Comparison of ENCODE assay signal across 8 mouse cellular contexts in genomic region chrX:136868061-136869040, GRCm38 (mm10). TPM values are rescaled to one million over a fixed set of nuclear protein-coding genes. Genes with fewer than 3 reads are reported as not detected.
DNase-seq lines count a peak whose midpoint lies in the region; ATAC-seq and TF ChIP-seq lines count a peak whose summit lies in the region.

Gene Rab9b, minus strand, starts transcription at chrX:136868755.

- peak within 1 kb of the TSS; percentile 46 to 64 for H3K4me3 ChIP-seq in heart, embryonic 14.5 days (ENCODE audit: control insufficient read depth in 1 of 2, insufficient read depth in 1 of 2, low read depth in 1 of 2, low read length in 2 of 2)
- peak within 1 kb of the TSS; percentile 44 for H3K4me3 ChIP-seq in forebrain, embryonic 11.5 days (ENCODE audit: low read depth, low read length)
- H3K4me3 ChIP-seq in intestine, embryonic 14.5 days (ENCODE audit: low read depth, low read length) = peak within 1 kb of the TSS; percentile 40
- H3K4me3 ChIP-seq in limb, embryonic 12.5 days (replicated peaks) = peak within 1 kb of the TSS; percentile 49
- H3K4me3 ChIP-seq in neural tube, embryonic 12.5 days = peak within 1 kb of the TSS; percentile 50

- TF ChIP-seq CTCF in brain, embryonic 14.5 days (IDR thresholded peaks at IDR 0.05; ENCODE audit: borderline replicate concordance, extremely low read depth, insufficient read depth, insufficient read length) = no peak

- peak; percentile 27 for TF ChIP-seq POLR2A in brain, embryonic 14.5 days (IDR thresholded peaks at IDR 0.05; ENCODE audit: borderline replicate concordance, extremely low read depth, insufficient read depth, insufficient read length, poor library complexity, severe bottlenecking)

- no peaks in the 10 kb centered on the region for H3K4me1 ChIP-seq in heart, embryonic 14.5 days (ENCODE audit: control insufficient read depth in 2 of 2, insufficient read depth in 2 of 2, low read length in 2 of 2)
- no peaks in the 10 kb centered on the region for H3K4me1 ChIP-seq in forebrain, embryonic 11.5 days (replicated peaks; ENCODE audit: control insufficient read depth, insufficient read depth, low read length)
- no peaks in the 10 kb centered on the region for H3K4me1 ChIP-seq in intestine, embryonic 14.5 days (replicated peaks; ENCODE audit: control insufficient read depth, insufficient read depth, low read length)
- H3K4me1 ChIP-seq in limb, embryonic 12.5 days (replicated peaks) = no peaks in the 10 kb centered on the region
- H3K4me1 ChIP-seq in neural tube, embryonic 12.5 days = no peaks in the 10 kb centered on the region

- no peaks in the 10 kb centered on the region for H3K27me3 ChIP-seq in heart, embryonic 14.5 days (ENCODE audit: control insufficient read depth, insufficient read depth, low read length)
- H3K27me3 ChIP-seq in forebrain, embryonic 11.5 days (ENCODE audit: control insufficient read depth, insufficient read depth, low read length) = no peaks in the 10 kb centered on the region; the same call in 1 of the 2 replicates
- 0 out of 2 replicates have a peak, but pooled peaks cover 5% of the 10 kb centered on the region for H3K27me3 ChIP-seq in intestine, embryonic 14.5 days (replicated peaks; ENCODE audit: control insufficient read depth, insufficient read depth, low read length)
- H3K27me3 ChIP-seq in limb, embryonic 12.5 days = peaks cover 20% of the 10 kb centered on the region
- no peaks in the 10 kb centered on the region for H3K27me3 ChIP-seq in neural tube, embryonic 12.5 days (replicated peaks)

- peak within 1 kb of the TSS; percentile 74 for H3K4me2 ChIP-seq in heart, embryonic 14.5 days (ENCODE audit: low read length)
- H3K4me2 ChIP-seq in forebrain, embryonic 11.5 days (ENCODE audit: low read depth, low read length, severe bottlenecking) = peak within 1 kb of the TSS; percentile 60
- H3K4me2 ChIP-seq in intestine, embryonic 14.5 days (ENCODE audit: low read length) = peak within 1 kb of the TSS; percentile 67
- H3K4me2 ChIP-seq in limb, embryonic 12.5 days = peak within 1 kb of the TSS; percentile 71
- peak within 1 kb of the TSS; percentile 61 for H3K4me2 ChIP-seq in neural tube, embryonic 12.5 days (replicated peaks)

- H3K27ac ChIP-seq in heart, embryonic 14.5 days (replicated peaks in 1 of 2; ENCODE audit: control insufficient read depth in 1 of 2, insufficient read depth in 1 of 2, low read depth in 2 of 2, low read length in 2 of 2) = no peak within 1 kb of the TSS
- H3K27ac ChIP-seq in forebrain, embryonic 11.5 days (ENCODE audit: low read depth, low read length) = no peak within 1 kb of the TSS
- H3K27ac ChIP-seq in intestine, embryonic 14.5 days (ENCODE audit: low read depth) = no peak within 1 kb of the TSS
- no peak within 1 kb of the TSS for H3K27ac ChIP-seq in limb, embryonic 12.5 days
- H3K27ac ChIP-seq in neural tube, embryonic 12.5 days = no peak within 1 kb of the TSS

- no peaks in the 10 kb centered on the region for H3K9me3 ChIP-seq in heart, embryonic 14.5 days (ENCODE audit: control insufficient read depth, low read length)
- no peaks in the 10 kb centered on the region for H3K9me3 ChIP-seq in forebrain, embryonic 11.5 days (ENCODE audit: control insufficient read depth, low read length)
- H3K9me3 ChIP-seq in intestine, embryonic 14.5 days (ENCODE audit: control insufficient read depth, low read length) = no peaks in the 10 kb centered on the region
- no peaks in the 10 kb centered on the region for H3K9me3 ChIP-seq in limb, embryonic 12.5 days
- H3K9me3 ChIP-seq in neural tube, embryonic 12.5 days = no peaks in the 10 kb centered on the region

- 14% methylated on average over 34 of the region's 36 CpGs for WGBS in heart, embryonic 14.5 days
- WGBS in forebrain, embryonic 11.5 days = 14% methylated on average over 27 of the region's 36 CpGs
- WGBS in intestine, embryonic 14.5 days = 17% methylated on average over 20 of the region's 36 CpGs
- WGBS in limb, embryonic 12.5 days = 18% methylated on average over 36 of the region's 36 CpGs
- WGBS in neural tube, embryonic 12.5 days = 21% methylated on average over 22 of the region's 36 CpGs

- H3K9ac ChIP-seq in heart, embryonic 14.5 days (ENCODE audit: low read length) = peak within 1 kb of the TSS; percentile 55; the same call in 1 of the 2 replicates
- H3K9ac ChIP-seq in forebrain, embryonic 11.5 days (ENCODE audit: low read length) = peak within 1 kb of the TSS; percentile 35; the same call in 1 of the 2 replicates
- no peak within 1 kb of the TSS for H3K9ac ChIP-seq in intestine, embryonic 14.5 days (ENCODE audit: low read length)
- peak within 1 kb of the TSS; percentile 42 for H3K9ac ChIP-seq in limb, embryonic 12.5 days (replicated peaks)
- peak within 1 kb of the TSS; percentile 56 for H3K9ac ChIP-seq in neural tube, embryonic 12.5 days

- no peak for DNase-seq in heart, adult 9 months (ENCODE audit: low spot score in 2 of 2)
- DNase-seq in brain, embryonic 14.5 days (ENCODE audit: low read depth) = peak; percentile 79
- peak; percentile 60 for DNase-seq in forebrain, embryonic 11.5 days (ENCODE audit: low spot score)
- peak; percentile 55 for DNase-seq in intestine, embryonic 14.5 days (ENCODE audit: low spot score)

- H3K36me3 ChIP-seq in heart, embryonic 14.5 days (ENCODE audit: control insufficient read depth, insufficient read depth, low read length) = no peaks in the 10 kb centered on the region
- no peaks in the 10 kb centered on the region for H3K36me3 ChIP-seq in forebrain, embryonic 11.5 days (ENCODE audit: control insufficient read depth, insufficient read depth, low read length)
- H3K36me3 ChIP-seq in intestine, embryonic 14.5 days (ENCODE audit: control insufficient read depth, insufficient read depth, low read length) = no peaks in the 10 kb centered on the region
- no peaks in the 10 kb centered on the region for H3K36me3 ChIP-seq in limb, embryonic 12.5 days
- H3K36me3 ChIP-seq in neural tube, embryonic 12.5 days = no peaks in the 10 kb centered on the region

- ATAC-seq in heart, embryonic 14.5 days (ENCODE audit: insufficient number of reproducible peaks, insufficient read depth, low FRiP score, low read depth) = no peak
- ATAC-seq in forebrain, embryonic 11.5 days (replicated peaks; ENCODE audit: low FRiP score) = peak; percentile 90
- peak; percentile 55; the same call in 1 of the 2 replicates for ATAC-seq in intestine, embryonic 14.5 days (replicated peaks; ENCODE audit: low FRiP score, low TSS enrichment, low read depth)
- ATAC-seq in limb, embryonic 12.5 days (ENCODE audit: insufficient number of reproducible peaks, insufficient read depth, low FRiP score, low TSS enrichment, low read depth) = peak; percentile 82
- peak; percentile 96 for ATAC-seq in neural tube, embryonic 12.5 days (ENCODE audit: low FRiP score, low read depth)
- no peak for ATAC-seq in inflammation-experienced regulatory T-cells, adult 6 months

RNA-seq across cellular contexts. Expression of gene Rab9b, which starts in this region (rescaled TPM):
- polyA plus RNA-seq in heart, embryonic 14.5 days (2014; fragmentation: Nextera tagmentation; extraction: Ambion mirVana) = 0.27 and 0.57 TPM in 2 replicates
- 6.7 and 13.7 TPM in 2 replicates for polyA plus RNA-seq in brain, embryonic 14.5 days (2012; rRNA removed)
- polyA plus RNA-seq in forebrain, embryonic 11.5 days (2014; fragmentation: Nextera tagmentation; extraction: Ambion mirVana) = 2.1 and 2.4 TPM in 2 replicates
- polyA plus RNA-seq in intestine, embryonic 14.5 days (2014; fragmentation: Nextera tagmentation; extraction: Ambion mirVana) = 0.53 and 0.77 TPM in 2 replicates
- polyA plus RNA-seq in limb, embryonic 12.5 days (2016; fragmentation: Nextera tagmentation; extraction: Ambion mirVana) = 0.35 and 0.39 TPM in 2 replicates
- 8.4 and 10.5 TPM in 2 replicates for polyA plus RNA-seq in neural tube, embryonic 12.5 days (2016; fragmentation: Nextera tagmentation; extraction: Ambion mirVana)
- not detected for polyA plus RNA-seq in inflammation-experienced regulatory T-cells, adult 6 months (2017; shearing (Covaris generic))

Comparison
In these comparisons a context has a peak if more than half of its experiments do, and no peak if none do; other contexts are left out.
1. Peak in DNase-seq, ATAC-seq, H3K4me3 ChIP-seq and H3K4me2 ChIP-seq in intestine, embryonic 14.5 days; RNA of the gene not detected or under 1 TPM.
2. Peak in ATAC-seq, H3K4me3 ChIP-seq, H3K9ac ChIP-seq and H3K4me2 ChIP-seq in limb, embryonic 12.5 days; RNA of the gene not detected or under 1 TPM.
3. ATAC-seq: peak in forebrain, embryonic 11.5 days (single experiment) and neural tube, embryonic 12.5 days (single experiment); none in heart, embryonic 14.5 days (single experiment) and inflammation-experienced regulatory T-cells, adult 6 months (single experiment).
4. DNase-seq: peak in brain, embryonic 14.5 days (single experiment) and forebrain, embryonic 11.5 days (single experiment); none in heart, adult 9 months (0 of 2).
5. Peak in every context shown above with its lines, with median percentiles within 50 percentile points of each other: H3K4me2 ChIP-seq and H3K4me3 ChIP-seq.